ENCODE assay signal across 15 mouse cellular contexts in genomic region chr5:88602713-88603112, GRCm38 (mm10).
"Had no signal": no experiment of that assay in that cellular context is flagged by ENCODE, and none has a peak within 500 bp of the region (broad histone marks: within the 10 kb centered on the region; RNA-seq: fewer than 3 reads in every experiment).

No protein-coding gene starts in this region.

- H3K4me2 ChIP-seq: neural tube, embryonic 15.5 days; stomach, embryonic 15.5 days had no signal

- H3K36me3 ChIP-seq: stomach, embryonic 15.5 days had no signal

- H3K9me3 ChIP-seq: neural tube, embryonic 15.5 days; stomach, embryonic 15.5 days had no signal

- DNase-seq: retina, postnatal 1 day; right cerebral cortex, adult 18-20 months; right cerebral cortex, postnatal 14 days; right cerebral cortex, postnatal 25 days; right cerebral cortex, postnatal 4 days; spleen, adult 18-20 months; thymus, adult 18-20 months; thymus, adult 2 months; thymus, postnatal 14 days; thymus, postnatal 25 days; thymus, postnatal 36 days; thymus, postnatal 4 days had no signal

- H3K4me1 ChIP-seq: neural tube, embryonic 15.5 days; stomach, embryonic 15.5 days had no signal

- H3K27me3 ChIP-seq: neural tube, embryonic 15.5 days; stomach, embryonic 15.5 days had no signal

- H3K27ac ChIP-seq: neural tube, embryonic 15.5 days; stomach, embryonic 15.5 days; stomach, postnatal 0 days had no signal

- H3K9ac ChIP-seq: neural tube, embryonic 15.5 days; stomach, embryonic 15.5 days had no signal

- H3K4me3 ChIP-seq: neural tube, embryonic 15.5 days; stomach, embryonic 15.5 days had no signal
